16 mouse cellular contexts compared by ENCODE assay signal in genomic region chr7:120739018-120739417, GRCm38 (mm10). TPM values are rescaled to one million over a fixed set of nuclear protein-coding genes. Genes with fewer than 3 reads are reported as not detected.
DNase-seq lines count a peak whose midpoint lies in the region; ATAC-seq lines count a peak whose summit lies in the region.
"Had no signal": no experiment of that assay in that cellular context is flagged by ENCODE, and none has a peak within 500 bp of the region (broad histone marks: within the 10 kb centered on the region; RNA-seq: fewer than 3 reads in every experiment).

Gene Vwa3a, plus strand, starts transcription at chr7:120739318.

- H3K4me1 ChIP-seq in hindbrain, embryonic 10.5 days (replicated peaks), result peaks cover 16% of the 10 kb centered on the region
- peaks cover 8% of the 10 kb centered on the region for H3K4me1 ChIP-seq in hindbrain, embryonic 13.5 days (replicated peaks)
- peaks cover 15% of the 10 kb centered on the region for H3K4me1 ChIP-seq in midbrain, embryonic 10.5 days
- H3K4me1 ChIP-seq in midbrain, embryonic 16.5 days (ENCODE audit: control insufficient read depth, insufficient read depth, low read length), result peaks cover 3% of the 10 kb centered on the region; the same call in 1 of the 2 replicates
- peaks cover 7% of the 10 kb centered on the region; the same call in 1 of the 2 replicates for H3K4me1 ChIP-seq in midbrain, embryonic 14.5 days (ENCODE audit: control insufficient read depth, insufficient read depth, low read length)
- H3K4me1 ChIP-seq: embryonic facial prominence, embryonic 15.5 days had no signal

- no peaks in the 10 kb centered on the region for H3K9me3 ChIP-seq in hindbrain, embryonic 10.5 days
- no peaks in the 10 kb centered on the region for H3K9me3 ChIP-seq in hindbrain, embryonic 13.5 days
- H3K9me3 ChIP-seq in midbrain, embryonic 10.5 days (replicated peaks), result no peaks in the 10 kb centered on the region
- H3K9me3 ChIP-seq in midbrain, embryonic 16.5 days (replicated peaks; ENCODE audit: control insufficient read depth, low read length, poor library complexity, severe bottlenecking), result no peaks in the 10 kb centered on the region
- H3K9me3 ChIP-seq in midbrain, embryonic 14.5 days (ENCODE audit: control insufficient read depth, low read length), result no peaks in the 10 kb centered on the region
- H3K9me3 ChIP-seq: embryonic facial prominence, embryonic 15.5 days; G1E had no signal

- DNase-seq in frontal cortex, adult 2 months (ENCODE audit: extremely low spot score in 1 of 2, low spot score in 1 of 2), result no peak
- DNase-seq in hindbrain, embryonic 10.5 days (ENCODE audit: low spot score), result no peak
- no peak for DNase-seq in midbrain, embryonic 10.5 days (ENCODE audit: low spot score)
- DNase-seq in midbrain, embryonic 14.5 days, result no peak
- DNase-seq in urinary bladder, postnatal 4 days (ENCODE audit: low spot score in 2 of 2), result no peak
- DNase-seq: adrenal gland, postnatal 25 days; cerebellum, adult 11 months; lung, postnatal 36 days; thymus, postnatal 14 days had no signal

- H3K36me3 ChIP-seq in hindbrain, embryonic 10.5 days, result peaks cover 7% of the 10 kb centered on the region; the same call in 1 of the 2 replicates
- H3K36me3 ChIP-seq in hindbrain, embryonic 13.5 days, result 0 out of 2 replicates have a peak, but pooled peaks cover 3% of the 10 kb centered on the region
- peaks cover 6% of the 10 kb centered on the region for H3K36me3 ChIP-seq in midbrain, embryonic 10.5 days
- no peaks in the 10 kb centered on the region for H3K36me3 ChIP-seq in midbrain, embryonic 16.5 days (ENCODE audit: control insufficient read depth, insufficient read depth, low read length)
- H3K36me3 ChIP-seq in midbrain, embryonic 14.5 days (ENCODE audit: control insufficient read depth, insufficient read depth, low read length), result no peaks in the 10 kb centered on the region

- no peak within 1 kb of the TSS for H3K4me2 ChIP-seq in hindbrain, embryonic 13.5 days
- no peak within 1 kb of the TSS; the same call in 1 of the 2 replicates for H3K4me2 ChIP-seq in midbrain, embryonic 16.5 days (ENCODE audit: low read length)
- 0 out of 2 replicates have a peak within 1 kb of the TSS, but pooled peaks have one; percentile 10 for H3K4me2 ChIP-seq in midbrain, embryonic 14.5 days (ENCODE audit: low read length)
- H3K4me2 ChIP-seq: embryonic facial prominence, embryonic 15.5 days; hindbrain, embryonic 14.5 days had no signal

- H3K9ac ChIP-seq in hindbrain, embryonic 13.5 days, result no peak within 1 kb of the TSS
- no peak within 1 kb of the TSS for H3K9ac ChIP-seq in midbrain, embryonic 16.5 days (ENCODE audit: low read depth, low read length)
- no peak within 1 kb of the TSS; the same call in 1 of the 2 replicates for H3K9ac ChIP-seq in midbrain, embryonic 14.5 days (replicated peaks; ENCODE audit: low read length)
- H3K9ac ChIP-seq: embryonic facial prominence, embryonic 15.5 days; hindbrain, embryonic 14.5 days; liver, embryonic 14.5 days had no signal

- no peak for ATAC-seq in frontal cortex, adult (ENCODE audit: low TSS enrichment)
- ATAC-seq in hindbrain, embryonic 13.5 days (ENCODE audit: low FRiP score), result no peak
- ATAC-seq in midbrain, embryonic 16.5 days, result no peak
- no peak for ATAC-seq in midbrain, embryonic 14.5 days (ENCODE audit: low FRiP score, low TSS enrichment)

- no peaks in the 10 kb centered on the region for H3K27me3 ChIP-seq in hindbrain, embryonic 10.5 days (ENCODE audit: insufficient read depth, poor library complexity, severe bottlenecking)
- no peaks in the 10 kb centered on the region for H3K27me3 ChIP-seq in hindbrain, embryonic 13.5 days
- no peaks in the 10 kb centered on the region for H3K27me3 ChIP-seq in midbrain, embryonic 10.5 days (ENCODE audit: low read depth, poor library complexity, severe bottlenecking)
- H3K27me3 ChIP-seq in midbrain, embryonic 16.5 days (ENCODE audit: control insufficient read depth, insufficient read depth, low read depth, low read length), result no peaks in the 10 kb centered on the region
- H3K27me3 ChIP-seq in midbrain, embryonic 14.5 days (ENCODE audit: control insufficient read depth, insufficient read depth, low read length), result no peaks in the 10 kb centered on the region
- H3K27me3 ChIP-seq: embryonic facial prominence, embryonic 15.5 days had no signal

- no peak within 1 kb of the TSS for H3K4me3 ChIP-seq in hindbrain, embryonic 10.5 days
- H3K4me3 ChIP-seq in hindbrain, embryonic 13.5 days, result no peak within 1 kb of the TSS
- H3K4me3 ChIP-seq in midbrain, embryonic 10.5 days, result no peak within 1 kb of the TSS
- no peak within 1 kb of the TSS for H3K4me3 ChIP-seq in midbrain, embryonic 16.5 days (ENCODE audit: low read depth, low read length)
- H3K4me3 ChIP-seq in midbrain, embryonic 14.5 days (replicated peaks; ENCODE audit: low read depth, low read length), result no peak within 1 kb of the TSS
- H3K4me3 ChIP-seq: embryonic facial prominence, embryonic 15.5 days had no signal

- WGBS in hindbrain, embryonic 10.5 days, result 75% methylated on average over 6 of the region's 6 CpGs
- 82% methylated on average over 6 of the region's 6 CpGs for WGBS in hindbrain, embryonic 13.5 days
- WGBS in midbrain, embryonic 10.5 days, result 78% methylated on average over 6 of the region's 6 CpGs
- 80% methylated on average over 6 of the region's 6 CpGs for WGBS in midbrain, embryonic 16.5 days
- 87% methylated on average over 6 of the region's 6 CpGs for WGBS in midbrain, embryonic 14.5 days

- H3K27ac ChIP-seq in hindbrain, embryonic 10.5 days, result peak within 1 kb of the TSS; percentile 40; the same call in 1 of the 2 replicates
- no peak within 1 kb of the TSS for H3K27ac ChIP-seq in hindbrain, embryonic 13.5 days
- peak within 1 kb of the TSS; percentile 52; the same call in 1 of the 2 replicates for H3K27ac ChIP-seq in midbrain, embryonic 10.5 days (replicated peaks)
- H3K27ac ChIP-seq in midbrain, embryonic 16.5 days (ENCODE audit: low read length), result no peak within 1 kb of the TSS
- H3K27ac ChIP-seq in midbrain, embryonic 14.5 days (replicated peaks; ENCODE audit: low read depth, low read length), result no peak within 1 kb of the TSS
- H3K27ac ChIP-seq: embryonic facial prominence, embryonic 15.5 days; hindbrain, embryonic 14.5 days; liver, embryonic 14.5 days had no signal

RNA-seq across cellular contexts. Expression of gene Vwa3a, which starts in this region (rescaled TPM):
- polyA plus RNA-seq in frontal cortex, adult 2 months (2012; rRNA removed), result 9.5 and 11.2 TPM in 2 replicates
- 0.49 and 1.3 TPM in 2 replicates for polyA plus RNA-seq in hindbrain, embryonic 10.5 days (2016; fragmentation: Nextera tagmentation; extraction: Ambion mirVana)
- 0.91 and 1.9 TPM in 2 replicates for polyA plus RNA-seq in hindbrain, embryonic 13.5 days (2015; fragmentation: Nextera tagmentation; extraction: Ambion mirVana)
- polyA plus RNA-seq in midbrain, embryonic 10.5 days (2016; fragmentation: Nextera tagmentation; extraction: Ambion mirVana), result 0.07 and 0.12 TPM in 2 replicates
- 2.1 and 2.3 TPM in 2 replicates for polyA plus RNA-seq in midbrain, embryonic 16.5 days (2015; fragmentation: Nextera tagmentation; extraction: Ambion mirVana)
- 1.3 TPM in 2 replicates for polyA plus RNA-seq in midbrain, embryonic 14.5 days (2014; fragmentation: Nextera tagmentation; extraction: Ambion mirVana)
- polyA plus RNA-seq: G1E had no signal

Comparison
In these comparisons a context has a peak if more than half of its experiments do, and no peak if none do; other contexts are left out.
1. H3K27ac ChIP-seq: peak in hindbrain, embryonic 10.5 days (single experiment) and midbrain, embryonic 10.5 days (single experiment); none in hindbrain, embryonic 13.5 days (single experiment), midbrain, embryonic 16.5 days (single experiment) and midbrain, embryonic 14.5 days (single experiment).